Mouse (Mus musculus) heart, embryonic 11.5 days (tissue): Measurements from ENCODE around the gene Evi5. TPM values are rescaled to one million over a fixed set of nuclear protein-coding genes. Genes with fewer than 3 reads are reported as not detected.

Source experiments
- ATAC-seq: fragments of 200-750 bp; cut with Nextera tagmentation; replicated peaks from 2 replicates; pipeline ENCODE4 v1.8.0; 2017; ENCODE audit warnings: moderate library complexity; ENCODE audit not compliant: insufficient number of reproducible peaks, low FRiP score, low TSS enrichment
- H3K27ac ChIP-seq: fragments of 300-500 bp; sonication (generic); 2 replicates; pipeline ENCODE4 v1.5.1; 2014; ENCODE audit warnings: mild to moderate bottlenecking, low read depth, low read length
- H3K27me3 ChIP-seq: fragments of 300-500 bp; sonication (generic); 2 replicates; pipeline ENCODE4 v1.6.1; 2014; ENCODE audit warnings: mild to moderate bottlenecking, low read length, mixed read lengths; ENCODE audit not compliant: control insufficient read depth, insufficient read depth
- H3K36me3 ChIP-seq: fragments of 300-500 bp; sonication (generic); 2 replicates; pipeline ENCODE4 v1.6.1; 2014; ENCODE audit warnings: mild to moderate bottlenecking, low read length, moderate library complexity, mixed read lengths; ENCODE audit not compliant: control insufficient read depth, insufficient read depth
- H3K4me1 ChIP-seq: fragments of 300-500 bp; sonication (generic); 2 replicates; pipeline ENCODE4 v1.6.1; 2014; ENCODE audit warnings: low read length; ENCODE audit not compliant: control insufficient read depth, insufficient read depth
- H3K4me2 ChIP-seq: fragments of 300-500 bp; sonication (generic); 2 replicates; pipeline ENCODE4 v1.6.1; 2014; ENCODE audit warnings: mild to moderate bottlenecking, moderate library complexity
- H3K4me3 ChIP-seq: fragments of 300-500 bp; sonication (generic); 2 replicates; pipeline ENCODE4 v1.5.1; 2014; ENCODE audit warnings: low read depth, low read length
- H3K9ac ChIP-seq: fragments of 300-500 bp; sonication (generic); 2 replicates; pipeline ENCODE4 v1.6.1; 2014; ENCODE audit warnings: mild to moderate bottlenecking, low read depth, low read length, moderate library complexity
- H3K9me3 ChIP-seq: fragments of 300-500 bp; sonication (generic); replicated peaks from 2 replicates; pipeline ENCODE4 v1.6.1; 2016; ENCODE audit warnings: low read length; ENCODE audit not compliant: control insufficient read depth
- WGBS: fragments of 180-500 bp; shearing (Covaris S2); extraction: QIAGEN DNeasy Blood & Tissue Kit; methylation state at CpG from one replicate; pipeline ENCODE4 v1.1.7; 2014; ENCODE audit not compliant: insufficient replicate concordance; 5-methylcytosine and 5-hydroxymethylcytosine counted together
- polyA plus RNA-seq: library from polyadenylated mRNA; unstranded; fragments of >200 nt; fragmentation: Nextera tagmentation; extraction: Ambion mirVana; gene quantifications from 2 replicates; pipeline ENCODE4 v1.2.1, GENCODE M21; 2014

Evi5 gene
- polyA plus RNA-seq, 1 experiment from 2014 or later = 46.7 TPM

DNA sequence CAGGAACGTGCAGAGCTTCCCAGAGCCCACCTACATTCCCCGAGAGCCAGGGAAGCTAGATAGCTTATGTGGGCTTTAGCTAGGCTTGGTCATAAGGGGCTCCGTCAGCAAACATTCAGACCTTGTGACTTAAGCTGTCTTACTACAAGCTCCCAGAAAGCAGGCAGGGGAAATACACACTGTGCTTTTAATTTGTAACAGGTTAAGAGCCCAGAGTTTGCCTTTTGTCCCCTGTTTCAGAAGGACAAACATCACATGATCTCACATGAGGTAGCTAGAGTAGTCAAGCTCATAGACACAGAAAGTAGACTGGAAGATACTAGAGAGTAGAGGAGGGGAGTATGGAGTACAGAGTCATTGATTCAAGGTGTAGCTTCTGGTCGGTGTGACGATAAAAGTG is 5.8 kb upstream of the Evi5 start:
- WGBS = 69% methylated on average over 5 of the region's 5 CpGs
- H3K27me3 ChIP-seq = no peaks in the 10 kb centered on the region
- ATAC-seq = no peak

DNA sequence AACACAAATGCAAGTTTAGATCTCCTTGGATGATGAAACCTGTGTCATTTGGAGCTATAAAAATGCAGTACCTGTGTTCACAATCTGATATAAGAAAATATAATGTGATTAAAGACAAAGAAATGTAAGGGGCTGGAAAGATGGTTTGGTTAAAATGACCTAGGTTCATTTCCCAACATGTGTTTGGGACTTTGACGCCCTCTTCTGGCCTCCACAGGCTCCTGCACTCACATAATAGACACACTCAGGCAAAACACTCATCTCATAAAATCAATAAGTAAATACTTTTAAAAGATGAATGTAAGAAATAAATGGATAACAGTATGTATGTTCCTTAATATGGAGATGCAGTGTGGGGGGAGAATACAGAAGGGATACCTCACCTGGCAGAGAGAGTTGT is 2.1 kb upstream of the Evi5 start:
- 82% methylated on average over 1 of the region's 1 CpGs for WGBS
- no peak for ATAC-seq
- H3K36me3 ChIP-seq = no peaks in the 10 kb centered on the region
- H3K4me1 ChIP-seq = peaks cover 4% of the 10 kb centered on the region; the same call in 1 of the 2 replicates
- H3K4me2 ChIP-seq = no peak overlapping the region
- no peak overlapping the region for H3K9ac ChIP-seq
- H3K4me3 ChIP-seq = no peak overlapping the region
- H3K9me3 ChIP-seq = no peaks in the 10 kb centered on the region
- H3K27ac ChIP-seq = no peak overlapping the region
- H3K27me3 ChIP-seq = no peaks in the 10 kb centered on the region

More for the DNA sequence above, 5.8 kb upstream of the Evi5 start:
- H3K4me3 ChIP-seq = no peak overlapping the region
- no peak overlapping the region for H3K27ac ChIP-seq
- no peaks in the 10 kb centered on the region for H3K9me3 ChIP-seq
- H3K4me2 ChIP-seq = no peak overlapping the region
- H3K9ac ChIP-seq = no peak overlapping the region
- no peaks in the 10 kb centered on the region for H3K36me3 ChIP-seq
- no peaks in the 10 kb centered on the region for H3K4me1 ChIP-seq

DNA sequence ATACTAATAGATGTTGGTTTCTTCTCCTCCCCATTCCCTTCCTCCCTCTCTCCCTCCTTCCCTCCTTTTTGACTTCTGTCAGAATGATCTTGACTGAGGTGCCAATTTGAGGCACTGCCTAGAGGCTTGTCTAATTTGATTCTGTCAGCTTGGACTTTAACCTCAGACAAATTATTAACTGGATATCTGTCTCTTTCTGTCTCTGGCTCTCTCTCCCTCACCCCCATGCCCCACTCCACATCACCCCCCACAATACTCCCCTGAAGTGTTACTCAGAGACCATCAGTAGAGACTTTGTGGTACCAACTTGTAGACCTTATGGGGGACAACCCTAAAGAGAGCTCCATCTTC is 329 bp upstream of the Evi5 start:
- H3K36me3 ChIP-seq = no peaks in the 10 kb centered on the region
- peak overlapping the region; percentile 24 for H3K4me2 ChIP-seq
- H3K4me3 ChIP-seq = no peak overlapping the region
- no peaks in the 10 kb centered on the region for H3K9me3 ChIP-seq
- H3K27ac ChIP-seq = peak overlapping the region; percentile 57
- H3K27me3 ChIP-seq = no peaks in the 10 kb centered on the region
- peaks cover 4% of the 10 kb centered on the region; the same call in 1 of the 2 replicates for H3K4me1 ChIP-seq
- ATAC-seq = no peak
- H3K9ac ChIP-seq = peak overlapping the region; percentile 36; the same call in 1 of the 2 replicates

DNA sequence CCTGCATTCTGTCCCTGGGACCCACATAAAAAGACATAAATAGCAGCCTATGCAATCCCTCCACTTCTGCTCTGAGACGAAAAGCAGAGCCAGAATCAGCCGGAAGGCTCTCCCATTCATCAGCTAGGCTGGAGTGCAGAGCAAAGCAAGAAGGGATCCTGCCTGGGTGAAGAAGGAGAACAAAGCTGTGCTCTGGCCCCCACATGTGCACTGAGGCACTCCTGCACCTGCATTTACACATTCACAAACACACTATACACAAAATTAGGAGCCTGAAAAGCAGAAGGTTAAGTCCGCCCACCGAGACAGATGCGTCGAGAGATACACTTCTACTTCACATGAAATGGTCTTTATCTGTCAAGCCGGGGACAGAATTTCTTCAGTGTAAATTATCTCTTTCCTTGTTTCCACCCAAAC is 1.0 kb downstream of the Evi5 start:
- 39% methylated on average over 7 of the region's 7 CpGs for WGBS
- peak overlapping the region; percentile 29 for H3K4me3 ChIP-seq

DNA sequence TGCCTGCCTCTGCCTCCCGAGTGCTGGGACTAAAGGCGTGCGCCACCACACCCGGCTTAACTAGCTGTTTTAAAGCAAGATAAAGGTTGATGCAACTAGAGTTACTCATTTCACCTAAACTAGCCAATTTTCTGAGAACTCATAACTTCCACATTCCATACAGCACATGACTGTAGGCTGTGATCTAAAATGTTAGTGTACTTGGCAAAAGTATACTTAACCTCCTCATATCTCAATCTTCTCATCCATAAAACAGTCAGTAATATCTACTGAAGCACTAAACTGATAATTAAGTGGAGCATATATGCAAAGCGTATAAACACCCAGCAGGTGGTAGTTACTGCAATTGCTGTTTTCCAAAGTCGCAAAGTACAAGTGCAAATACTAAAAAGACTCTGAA is 1.6 kb downstream of the Evi5 start:
- no peaks in the 10 kb centered on the region for H3K36me3 ChIP-seq
- H3K9ac ChIP-seq = peak overlapping the region; percentile 58
- no peaks in the 10 kb centered on the region for H3K27me3 ChIP-seq
- whole genome bisulfite sequencing = 84% methylated on average over 6 of the region's 6 CpGs
- peak overlapping the region; percentile 91 for H3K27ac ChIP-seq
- peak overlapping the region; percentile 29 for H3K4me3 ChIP-seq
- peak overlapping the region; percentile 43 for H3K4me2 ChIP-seq
- peaks cover 4% of the 10 kb centered on the region; the same call in 1 of the 2 replicates for H3K4me1 ChIP-seq
- H3K9me3 ChIP-seq = no peaks in the 10 kb centered on the region
- ATAC-seq = no peak

More for the DNA sequence above, 1.0 kb downstream of the Evi5 start:
- H3K36me3 ChIP-seq = no peaks in the 10 kb centered on the region
- H3K4me2 ChIP-seq = peak overlapping the region; percentile 7
- peak overlapping the region; percentile 58 for H3K9ac ChIP-seq
- H3K9me3 ChIP-seq = no peaks in the 10 kb centered on the region
- peak overlapping the region; percentile 91 for H3K27ac ChIP-seq
- peaks cover 4% of the 10 kb centered on the region; the same call in 1 of the 2 replicates for H3K4me1 ChIP-seq
- no peak for ATAC-seq
- no peaks in the 10 kb centered on the region for H3K27me3 ChIP-seq

DNA sequence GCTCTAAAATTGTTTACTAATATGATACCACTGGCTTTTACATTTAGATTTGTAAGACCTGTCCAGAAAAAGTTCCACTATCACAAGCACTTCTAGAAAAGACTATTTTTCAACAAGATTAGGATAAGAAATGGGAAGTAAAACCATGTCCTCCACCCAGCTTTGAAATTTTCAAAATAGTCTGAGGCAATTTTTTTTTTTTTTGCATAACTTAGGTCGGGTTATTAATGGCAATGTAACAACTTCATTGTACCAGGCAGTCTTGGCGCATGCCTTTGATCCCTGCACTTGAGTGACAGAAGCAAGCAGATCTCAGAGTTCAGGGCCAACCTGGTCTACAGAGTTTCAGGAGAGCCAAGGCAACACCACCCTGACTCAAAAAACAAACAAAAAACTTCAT is 5.2 kb downstream of the Evi5 start:
- Histone ChIP-seq H3K9ac (no peak overlapping the region), H3K4me1 (peaks cover 23% of the 10 kb centered on the region), H3K9me3 (no peaks in the 10 kb centered on the region), H3K4me2 (no peak overlapping the region), H3K4me3 (no peak overlapping the region), H3K27me3 (no peaks in the 10 kb centered on the region), H3K36me3 (no peaks in the 10 kb centered on the region), H3K27ac (no peak overlapping the region)
- WGBS = 62% methylated on average over 2 of the region's 2 CpGs
- ATAC-seq = no peak

DNA sequence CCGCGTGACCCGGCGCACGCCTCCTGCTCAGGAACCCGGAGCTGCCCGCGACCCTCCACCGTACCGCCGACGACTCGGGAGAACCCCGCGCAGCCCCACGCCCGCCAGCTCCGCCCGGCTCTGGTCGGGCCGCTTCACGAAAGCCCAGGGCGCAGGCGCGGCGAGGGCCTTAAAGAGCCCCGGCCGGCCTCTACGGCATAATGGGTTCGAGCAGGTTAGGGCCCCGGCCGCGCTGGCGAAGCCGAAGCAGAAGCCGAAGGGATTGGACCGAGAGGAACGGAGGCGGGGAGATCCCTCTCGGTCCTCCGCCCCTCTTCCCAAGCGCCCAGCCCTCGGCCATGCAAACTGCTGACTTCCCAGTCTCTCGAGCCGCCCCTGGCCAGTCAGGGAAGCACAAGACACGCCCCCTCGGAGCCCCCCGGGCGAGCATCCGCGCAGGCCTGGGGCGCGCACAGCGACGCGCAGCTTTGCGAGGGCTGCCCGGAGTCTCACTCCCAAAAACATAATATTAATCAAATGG is 5.9 kb downstream of the Evi5 start:
- Histone ChIP-seq H3K9ac (peak overlapping the region; percentile 94), H3K4me3 (peak overlapping the region; percentile 96), H3K4me1 (peaks cover 23% of the 10 kb centered on the region), H3K36me3 (no peaks in the 10 kb centered on the region), H3K27me3 (no peaks in the 10 kb centered on the region), H3K4me2 (peak overlapping the region; percentile 65), H3K27ac (peak overlapping the region; percentile 98), H3K9me3 (no peaks in the 10 kb centered on the region)
- under 1% methylated on average over 56 of the region's 58 CpGs for WGBS
- peak; percentile 95 for ATAC-seq

DNA sequence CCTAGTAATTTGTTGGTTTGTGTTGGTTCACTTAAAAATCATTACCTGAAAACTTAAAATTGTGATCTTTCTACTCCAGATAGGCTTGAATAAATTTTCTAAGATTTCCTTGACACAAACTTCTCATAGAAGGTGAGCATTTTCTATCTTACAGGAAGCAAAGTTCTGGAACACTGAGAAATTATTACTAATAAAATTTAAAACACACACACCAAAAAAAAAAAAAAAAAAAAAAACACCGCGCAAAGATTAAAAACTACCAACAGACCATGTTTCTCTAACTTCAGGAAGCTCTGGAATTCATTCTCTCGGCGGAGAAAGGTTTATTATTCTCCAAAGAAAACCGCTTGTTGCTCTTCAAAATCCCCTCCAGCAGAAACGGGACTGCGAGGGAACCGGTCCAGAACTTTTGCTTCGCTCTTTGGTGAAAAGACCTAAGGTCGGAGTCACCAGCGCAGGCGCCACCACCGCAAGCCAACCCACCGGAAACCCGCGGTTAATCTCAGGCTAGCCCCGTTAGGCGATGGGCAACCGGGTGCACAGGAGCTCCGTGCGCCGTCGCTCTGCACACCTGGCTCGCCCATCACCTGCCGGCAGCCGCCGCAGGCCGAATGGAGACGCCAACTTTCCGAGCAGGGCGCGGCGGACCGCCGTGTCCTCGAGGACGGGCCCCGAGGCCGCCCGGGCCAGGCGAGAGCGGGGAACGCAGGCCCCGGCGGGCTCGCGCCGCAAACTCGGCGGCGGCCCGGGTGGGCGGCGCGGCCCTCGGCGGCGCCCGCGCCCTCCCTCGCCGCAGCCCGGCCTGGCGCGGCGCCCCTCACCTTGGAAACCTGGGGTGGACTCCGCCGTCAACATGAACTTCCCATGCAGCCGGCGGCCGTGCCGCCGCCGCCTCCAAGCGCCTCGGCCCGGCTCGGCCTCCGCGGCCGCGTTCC is 6.7 kb downstream of the Evi5 start:
- under 1% methylated on average over 72 of the region's 82 CpGs for WGBS
- Histone ChIP-seq H3K4me2 (peak overlapping the region; percentile 65), H3K36me3 (no peaks in the 10 kb centered on the region), H3K9ac (peak overlapping the region; percentile 94), H3K27me3 (no peaks in the 10 kb centered on the region), H3K9me3 (no peaks in the 10 kb centered on the region), H3K4me1 (peaks cover 23% of the 10 kb centered on the region), H3K4me3 (peak overlapping the region; percentile 96), H3K27ac (peak overlapping the region; percentile 98)
- peak; percentile 39; the same call in 1 of the 2 replicates for ATAC-seq
